Mouse (Mus musculus): ENCODE measurements around the gene Gm21698. TPM values are rescaled to one million over a fixed set of nuclear protein-coding genes. Genes with fewer than 3 reads are reported as not detected.
"Not testable (repeated sequence)": the region's sequence is repeated elsewhere in the genome, so short reads cannot be mapped to it uniquely, and the experiment has no call there.

Gm21698 gene
- polyA plus RNA-seq, 1 experiment from 2014 or later: not detected

DNA sequence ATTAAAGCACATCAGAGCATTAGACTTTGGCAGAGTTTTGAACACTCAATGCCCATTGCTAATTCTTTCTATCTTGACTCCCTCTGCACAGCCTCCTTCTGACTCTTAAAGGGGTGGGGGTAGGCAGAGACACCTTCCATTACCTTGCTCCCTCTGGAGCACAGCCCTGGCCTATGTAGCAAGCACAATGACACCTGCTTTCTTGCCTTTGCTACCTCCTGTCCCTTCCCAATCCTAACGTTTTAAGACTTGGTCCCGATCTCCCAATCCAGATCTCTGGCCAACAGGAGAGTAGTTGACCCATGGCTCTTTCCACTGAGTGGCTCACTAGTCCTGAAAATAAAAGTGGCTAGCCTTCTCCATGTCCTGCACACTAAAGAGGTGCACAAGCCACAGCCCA is 43.1 kb downstream of the Gm21698 start:
- 86% methylated on average over 2 of the region's 2 CpGs for WGBS
- not testable (repeated sequence) for H3K36me3 ChIP-seq (ENCODE audit: control insufficient read depth, insufficient read depth, low read length); H3K9me3 ChIP-seq (replicated peaks; ENCODE audit: control insufficient read depth, low read length); ATAC-seq; H3K4me2 ChIP-seq (ENCODE audit: low read length); H3K27me3 ChIP-seq (replicated peaks; ENCODE audit: control insufficient read depth, insufficient read depth, low read length); H3K4me3 ChIP-seq (ENCODE audit: low read depth, low read length); H3K27ac ChIP-seq (ENCODE audit: low read depth, low read length); H3K9ac ChIP-seq (ENCODE audit: low read length); H3K4me1 ChIP-seq (ENCODE audit: control insufficient read depth, insufficient read depth, low read length); DNase-seq (ENCODE audit: low spot score)

DNA sequence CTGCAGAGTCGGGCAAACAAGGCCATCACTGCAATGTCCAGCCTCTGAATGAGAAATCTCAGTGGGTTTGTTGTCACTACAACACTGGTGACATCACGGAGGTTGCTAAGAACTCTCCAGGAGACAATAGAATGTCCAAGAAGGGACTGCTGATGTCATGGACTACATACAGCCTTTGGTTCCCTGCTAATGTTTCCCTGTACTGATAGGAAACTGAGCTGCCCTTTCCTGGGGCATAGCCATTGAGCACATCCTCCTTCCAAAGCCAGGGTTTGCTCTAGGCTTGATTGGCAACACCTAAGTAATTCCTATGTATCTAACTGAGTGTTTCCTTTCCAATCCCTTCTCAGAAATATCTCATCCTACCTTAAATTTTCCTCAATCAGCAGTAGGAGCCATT is 46.2 kb downstream of the Gm21698 start, which contains the start of gene Gm21663:
Gene Gm21663 (minus strand): TSS at position 101 of the 400 bp plus-strand sequence.
- WGBS: 52% methylated on average over 2 of the region's 2 CpGs
- ATAC-seq; DNase-seq (ENCODE audit: low spot score); H3K4me3 ChIP-seq (ENCODE audit: low read depth, low read length); H3K4me1 ChIP-seq (ENCODE audit: control insufficient read depth, insufficient read depth, low read length); H3K9ac ChIP-seq (ENCODE audit: low read length); H3K27ac ChIP-seq (ENCODE audit: low read depth, low read length); H3K27me3 ChIP-seq (replicated peaks; ENCODE audit: control insufficient read depth, insufficient read depth, low read length); H3K36me3 ChIP-seq (ENCODE audit: control insufficient read depth, insufficient read depth, low read length); H3K9me3 ChIP-seq (replicated peaks; ENCODE audit: control insufficient read depth, low read length); H3K4me2 ChIP-seq (ENCODE audit: low read length): not testable (repeated sequence)

Other genes with a start within 250 kb of the Gm21698 start
- 48.6 and 53.0 TPM in 2 replicates for gene Actr3b, start 228.7 kb downstream of the Gm21698 start, polyA plus RNA-seq (2014; fragmentation: Nextera tagmentation; extraction: Ambion mirVana)
- gene Gm21663, start 46.3 kb downstream of the Gm21698 start, polyA plus RNA-seq (2014; fragmentation: Nextera tagmentation; extraction: Ambion mirVana): not detected in 2 replicates
- not detected in 2 replicates for gene Gm21671, start 34.2 kb downstream of the Gm21698 start, polyA plus RNA-seq (2014; fragmentation: Nextera tagmentation; extraction: Ambion mirVana)
- gene Gm21680, start 16.0 kb downstream of the Gm21698 start, polyA plus RNA-seq (2014; fragmentation: Nextera tagmentation; extraction: Ambion mirVana): not detected in 2 replicates
- not detected in 2 replicates for gene Gm1979, start 16.1 kb upstream of the Gm21698 start, polyA plus RNA-seq (2014; fragmentation: Nextera tagmentation; extraction: Ambion mirVana)
- not detected in 2 replicates for gene Gm5862, start 34.3 kb upstream of the Gm21698 start, polyA plus RNA-seq (2014; fragmentation: Nextera tagmentation; extraction: Ambion mirVana)
- gene Speer4a, start 50.9 kb upstream of the Gm21698 start, polyA plus RNA-seq (2014; fragmentation: Nextera tagmentation; extraction: Ambion mirVana): not detected in 2 replicates
- 0.12 TPM in 1 of 2 replicates, not detected in the other for gene Gm7347, start 69.9 kb upstream of the Gm21698 start, polyA plus RNA-seq (2014; fragmentation: Nextera tagmentation; extraction: Ambion mirVana)
- gene Gm10471, start 100.6 kb upstream of the Gm21698 start, polyA plus RNA-seq (2014; fragmentation: Nextera tagmentation; extraction: Ambion mirVana): not detected in 2 replicates
- gene 5031410I06Rik, start 116.7 kb upstream of the Gm21698 start, polyA plus RNA-seq (2014; fragmentation: Nextera tagmentation; extraction: Ambion mirVana): not detected in 2 replicates
- gene Gm10220, start 132.8 kb upstream of the Gm21698 start, polyA plus RNA-seq (2014; fragmentation: Nextera tagmentation; extraction: Ambion mirVana): not detected in 2 replicates